In genomic region chr17:60465041-60465440, GRCm38 (mm10) we compare ENCODE assay signal across 16 mouse cellular contexts.
"Had no signal": no experiment of that assay in that cellular context is flagged by ENCODE, and none has a peak within 500 bp of the region (broad histone marks: within the 10 kb centered on the region; RNA-seq: fewer than 3 reads in every experiment).

No protein-coding gene starts in this region.

- H3K27ac ChIP-seq: neural tube, embryonic 13.5 days; neural tube, embryonic 15.5 days; stomach, embryonic 15.5 days; stomach, postnatal 0 days had no signal

- DNase-seq: retina, postnatal 1 day; right cerebral cortex, adult 18-20 months; right cerebral cortex, postnatal 14 days; right cerebral cortex, postnatal 25 days; right cerebral cortex, postnatal 4 days; spleen, adult 18-20 months; thymus, adult 18-20 months; thymus, adult 2 months; thymus, postnatal 14 days; thymus, postnatal 25 days; thymus, postnatal 36 days; thymus, postnatal 4 days had no signal

- H3K4me3 ChIP-seq: neural tube, embryonic 13.5 days; neural tube, embryonic 15.5 days; stomach, embryonic 15.5 days had no signal

- H3K36me3 ChIP-seq: neural tube, embryonic 13.5 days; neural tube, embryonic 15.5 days; stomach, embryonic 15.5 days had no signal

- H3K4me1 ChIP-seq: neural tube, embryonic 13.5 days; neural tube, embryonic 15.5 days; stomach, embryonic 15.5 days had no signal

- H3K27me3 ChIP-seq: neural tube, embryonic 13.5 days; neural tube, embryonic 15.5 days; stomach, embryonic 15.5 days had no signal

- H3K9ac ChIP-seq: neural tube, embryonic 13.5 days; neural tube, embryonic 15.5 days; stomach, embryonic 15.5 days had no signal

- H3K9me3 ChIP-seq: neural tube, embryonic 13.5 days; neural tube, embryonic 15.5 days; stomach, embryonic 15.5 days had no signal

- H3K4me2 ChIP-seq: neural tube, embryonic 13.5 days; neural tube, embryonic 15.5 days; stomach, embryonic 15.5 days had no signal
